In the genomic region with DNA sequence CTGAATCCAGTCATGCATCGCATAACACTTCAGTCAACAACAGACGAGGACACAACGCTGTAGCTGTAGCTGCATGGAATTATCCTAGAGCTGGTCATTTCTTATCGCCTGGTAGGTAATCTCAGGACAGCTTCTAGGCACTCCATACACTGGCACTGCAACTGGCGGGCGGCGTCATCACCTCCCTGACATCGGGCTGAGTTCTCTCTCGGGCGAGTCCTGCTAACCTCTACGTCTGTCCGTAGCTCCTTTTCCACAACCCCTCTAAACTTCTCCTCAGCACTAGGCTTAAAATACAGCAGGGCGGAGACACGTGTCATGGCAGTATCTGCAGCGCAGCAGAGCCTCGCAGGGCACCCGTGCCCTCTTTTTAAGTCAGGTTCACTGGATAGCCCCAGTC, we compare ENCODE assay signal across 22 mouse cellular contexts. TPM values are rescaled to one million over a fixed set of nuclear protein-coding genes. Genes with fewer than 3 reads are reported as not detected.
A peak's percentile ranks its signal among the peaks of the same experiment; 100 is the strongest.
DNase-seq lines count a peak whose midpoint lies in the region; ATAC-seq lines count a peak whose summit lies in the region.
"Had no signal": no experiment of that assay in that cellular context is flagged by ENCODE, and none has a peak within 500 bp of the region (broad histone marks: within the 10 kb centered on the region; RNA-seq: fewer than 3 reads in every experiment).

No protein-coding gene starts in this region.

- H3K4me1 ChIP-seq in kidney, embryonic 16.5 days (ENCODE audit: insufficient read depth, low read length) = peaks cover 17% of the 10 kb centered on the region
- peaks cover 17% of the 10 kb centered on the region for H3K4me1 ChIP-seq in heart, embryonic 15.5 days (replicated peaks)
- H3K4me1 ChIP-seq: embryonic facial prominence, embryonic 15.5 days had no signal

- no peak overlapping the region for H3K4me2 ChIP-seq in kidney, embryonic 16.5 days (replicated peaks; ENCODE audit: low read depth, low read length)
- H3K4me2 ChIP-seq in heart, embryonic 15.5 days = peak overlapping the region; percentile 47
- H3K4me2 ChIP-seq: embryonic facial prominence, embryonic 15.5 days; hindbrain, embryonic 13.5 days; liver, embryonic 15.5 days; midbrain, embryonic 12.5 days; neural tube, embryonic 12.5 days had no signal

- H3K9me3 ChIP-seq in kidney, embryonic 16.5 days (ENCODE audit: low read length) = no peaks in the 10 kb centered on the region
- H3K9me3 ChIP-seq in heart, embryonic 15.5 days (replicated peaks) = no peaks in the 10 kb centered on the region
- H3K9me3 ChIP-seq: embryonic facial prominence, embryonic 15.5 days; G1E; hindbrain, embryonic 13.5 days; liver, embryonic 15.5 days; midbrain, embryonic 12.5 days; neural tube, embryonic 12.5 days had no signal

- no peak overlapping the region for H3K4me3 ChIP-seq in kidney, embryonic 16.5 days (ENCODE audit: low read length)
- peak overlapping the region; percentile 18; the same call in 1 of the 2 replicates for H3K4me3 ChIP-seq in heart, embryonic 15.5 days
- H3K4me3 ChIP-seq: embryonic facial prominence, embryonic 15.5 days; hindbrain, embryonic 13.5 days; liver, embryonic 15.5 days; midbrain, embryonic 12.5 days; neural tube, embryonic 12.5 days had no signal

- no peak overlapping the region for H3K27ac ChIP-seq in kidney, embryonic 16.5 days (ENCODE audit: low read length)
- peak overlapping the region; percentile 55 for H3K27ac ChIP-seq in heart, embryonic 15.5 days
- H3K27ac ChIP-seq: embryonic facial prominence, embryonic 15.5 days; hindbrain, embryonic 13.5 days; liver, embryonic 15.5 days; midbrain, embryonic 12.5 days; neural tube, embryonic 12.5 days had no signal

- intact Hi-C loops in left cerebral cortex, postnatal 10 days (cut with DNase I) = no loop called here

- no peaks in the 10 kb centered on the region for H3K27me3 ChIP-seq in kidney, embryonic 16.5 days (ENCODE audit: insufficient read depth, low read length)
- no peaks in the 10 kb centered on the region for H3K27me3 ChIP-seq in heart, embryonic 15.5 days
- H3K27me3 ChIP-seq: embryonic facial prominence, embryonic 15.5 days; hindbrain, embryonic 13.5 days; liver, embryonic 15.5 days; midbrain, embryonic 12.5 days; neural tube, embryonic 12.5 days had no signal

- H3K36me3 ChIP-seq in kidney, embryonic 16.5 days (ENCODE audit: insufficient read depth, low read length) = no peaks in the 10 kb centered on the region
- H3K36me3 ChIP-seq in heart, embryonic 15.5 days = no peaks in the 10 kb centered on the region
- H3K36me3 ChIP-seq: embryonic facial prominence, embryonic 15.5 days; hindbrain, embryonic 13.5 days; liver, embryonic 15.5 days; midbrain, embryonic 12.5 days; neural tube, embryonic 12.5 days had no signal

- DNase-seq in frontal cortex, postnatal 14 days (ENCODE audit: low spot score in 2 of 2) = no peak
- no peak for DNase-seq in kidney, postnatal 10 days
- DNase-seq in neural tube, embryonic 10.5 days (ENCODE audit: extremely low spot score, low spot score) = no peak
- DNase-seq in left cerebral cortex, postnatal 10 days (ENCODE audit: extremely low spot score in 1 of 2, low spot score in 2 of 2) = no peak
- no peak for DNase-seq in cerebellum, adult 9-11 months
- DNase-seq: adrenal gland, postnatal 25 days; cerebellum, adult 11 months; cerebellum, postnatal 36 days; kidney, postnatal 4 days; lung, postnatal 10 days; right cerebral cortex, postnatal 4 days; thymus, postnatal 14 days had no signal

- ATAC-seq in frontal cortex, adult (ENCODE audit: low TSS enrichment) = 0 out of 2 replicates have a peak, but pooled peaks have one; percentile 8
- peak; percentile 46; the same call in 1 of the 2 replicates for ATAC-seq in kidney, embryonic 16.5 days (ENCODE audit: low FRiP score, low TSS enrichment)
- ATAC-seq in heart, embryonic 15.5 days (replicated peaks; ENCODE audit: insufficient number of reproducible peaks, insufficient read depth, low FRiP score, low read depth) = peak; percentile 58; the same call in 1 of the 2 replicates
- ATAC-seq: forebrain, embryonic 16.5 days had no signal

- WGBS in kidney, embryonic 16.5 days = 88% methylated on average over 17 of the region's 17 CpGs
- WGBS in heart, embryonic 15.5 days = 49% methylated on average over 17 of the region's 17 CpGs

- H3K9ac ChIP-seq in kidney, embryonic 16.5 days (replicated peaks; ENCODE audit: low read length) = no peak overlapping the region
- H3K9ac ChIP-seq in heart, embryonic 15.5 days = no peak overlapping the region
- H3K9ac ChIP-seq: embryonic facial prominence, embryonic 15.5 days; hindbrain, embryonic 13.5 days; liver, embryonic 15.5 days; midbrain, embryonic 12.5 days; neural tube, embryonic 12.5 days had no signal

RNA-seq across cellular contexts. Expression of gene Zdhhc17, which starts 23.3 kb away (rescaled TPM):
- polyA plus RNA-seq in kidney, embryonic 16.5 days (2015; fragmentation: Nextera tagmentation; extraction: Ambion mirVana) = 28.1 and 30.0 TPM in 2 replicates
- 15.1 and 17.7 TPM in 2 replicates for polyA plus RNA-seq in heart, embryonic 15.5 days (2015; fragmentation: Nextera tagmentation; extraction: Ambion mirVana)
- 10 to 100 TPM; 82.5 to 88.4 TPM for total RNA-seq in left cerebral cortex, postnatal 10 days (2021)

Comparison
In these comparisons a context has a peak if more than half of its experiments do, and no peak if none do; other contexts are left out.
1. ATAC-seq: peak in every context shown above with its lines; median percentile 58 in heart, embryonic 15.5 days; 46 in kidney, embryonic 16.5 days; 8 in frontal cortex, adult.